Mouse (Mus musculus): ENCODE measurements around the gene Psmd8. TPM values are rescaled to one million over a fixed set of nuclear protein-coding genes. Genes with fewer than 3 reads are reported as not detected.
"Not testable (repeated sequence)": the region's sequence is repeated elsewhere in the genome, so short reads cannot be mapped to it uniquely, and the experiment has no call there.

Psmd8 gene
- total RNA-seq, 2 experiments from 2014 or later, result 202 to 256 TPM

DNA sequence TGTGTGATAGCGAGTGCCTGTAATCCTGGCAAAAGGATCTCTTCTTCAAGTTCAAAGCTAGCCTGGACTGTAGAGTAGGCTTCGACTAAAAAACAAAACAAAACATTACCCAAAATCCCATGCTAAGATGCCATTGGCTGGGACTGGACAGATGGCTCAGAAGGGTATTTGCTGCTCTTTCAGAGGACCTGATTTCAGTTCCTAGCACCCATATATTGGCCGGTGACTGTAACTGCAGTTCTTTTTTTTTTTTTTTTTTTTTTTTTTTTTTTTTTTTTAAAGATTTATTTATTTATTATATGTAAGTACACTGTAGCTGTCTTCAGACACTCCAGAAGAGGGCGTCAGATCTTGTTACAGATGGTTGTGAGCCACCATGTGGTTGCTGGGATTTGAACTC is 41.3 kb downstream of the Psmd8 start:
- DNase-seq (ENCODE audit: low spot score), result not testable (repeated sequence)

DNA sequence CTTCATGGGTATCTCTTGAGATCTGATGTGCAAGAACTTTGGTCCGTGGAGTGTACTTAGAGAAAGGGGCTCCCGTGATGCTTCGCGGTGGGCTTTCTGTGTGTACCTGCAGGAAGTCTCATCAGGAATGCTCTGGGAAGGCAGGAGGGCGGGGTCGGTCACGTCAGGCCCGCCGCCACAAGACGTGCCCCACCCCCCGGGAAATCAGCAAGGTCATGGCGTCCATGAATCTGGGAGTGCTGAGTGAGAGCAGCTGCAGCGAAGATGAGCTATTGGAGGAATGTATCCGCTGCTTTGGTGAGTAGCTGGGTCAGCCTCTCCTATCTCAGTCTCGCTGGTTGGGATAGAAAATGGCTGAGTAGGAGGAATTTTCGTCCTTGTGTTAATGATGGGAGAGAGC is 43.1 kb downstream of the Psmd8 start:
- DNase-seq (ENCODE audit: low spot score), result no peak

GRCm38 (mm10) chr7:29134693-29135386 is 45.7 kb downstream of the Psmd8 start, which contains the start of gene Rasgrp4:
Gene Rasgrp4, plus strand, starts transcription at chr7:29134851.
- no peak for DNase-seq (ENCODE audit: low spot score)

GRCm38 (mm10) chr7:29134230-29134629 is 46.3 kb downstream of the Psmd8 start:
- no peak for DNase-seq (ENCODE audit: low spot score)

- DNase-seq (ENCODE audit: low spot score), result no peak
Measured at GRCm38 (mm10) chr7:29128725-29129124, 51.8 kb downstream of the Psmd8 start.

GRCm38 (mm10) chr7:29126173-29126915 is 54.2 kb downstream of the Psmd8 start:
- peak; percentile 89 for DNase-seq (ENCODE audit: low spot score)

GRCm38 (mm10) chr7:29124970-29125369 is 55.5 kb downstream of the Psmd8 start, which contains the start of gene Ryr1:
Gene Ryr1, minus strand, starts transcription at chr7:29125179.
- peak; percentile 89 for DNase-seq (ENCODE audit: low spot score)

Other genes starting within 250 kb of the Psmd8 start
- gene Actn4, start 218.4 kb downstream of the Psmd8 start, total RNA-seq (2021), result 10 to 100 TPM; 29.6 to 46.1 TPM
- 100 to 1,000 TPM; 128 TPM for gene Eif3k, start 198.8 kb downstream of the Psmd8 start, total RNA-seq (2021)
- under 1 TPM; 0.24 to 0.59 TPM for gene Map4k1, start 198.7 kb downstream of the Psmd8 start, total RNA-seq (2021)
- gene Ryr1, start 55.5 kb downstream of the Psmd8 start, total RNA-seq (2021), result 1,000 to 10,000 TPM; 1,704 to 1,734 TPM
- gene Rasgrp4, start 45.9 kb downstream of the Psmd8 start, total RNA-seq (2021), result under 1 TPM; 0.52 to 0.62 TPM
- 1 to 10 TPM; 9.1 to 9.4 TPM for gene Fam98c, start 24.5 kb downstream of the Psmd8 start, total RNA-seq (2021)
- gene Ggn, start 10.5 kb downstream of the Psmd8 start, total RNA-seq (2021), result under 1 TPM; 0.27 to 0.33 TPM
- 1 to 10 TPM; 1.9 to 3.1 TPM for gene Spred3, start 10.3 kb downstream of the Psmd8 start, total RNA-seq (2021)
- gene Catsperg1, start 33.3 kb upstream of the Psmd8 start, total RNA-seq (2021), result under 1 TPM; 0.14 to 0.47 TPM
- gene Kcnk6, start 51.8 kb upstream of the Psmd8 start, total RNA-seq (2021), result under 1 TPM; 0.71 to 0.93 TPM
- gene Yif1b, start 57.6 kb upstream of the Psmd8 start, total RNA-seq (2021), result 10 to 100 TPM; 38.1 to 38.4 TPM
- gene 2200002D01Rik, start 67.8 kb upstream of the Psmd8 start, total RNA-seq (2021), result 1 to 10 TPM in 1 of 2 experiments, under 1 TPM in 1; 0.66 to 1.1 TPM
- gene Spint2, start 101.2 kb upstream of the Psmd8 start, total RNA-seq (2021), result 10 to 100 TPM in 1 of 2 experiments, 1 to 10 TPM in 1; 8.2 to 14.7 TPM
- 1 to 10 TPM; 3.3 to 3.4 TPM for gene Ppp1r14a, start 108.6 kb upstream of the Psmd8 start, total RNA-seq (2021)
- gene Dpf1, start 123.2 kb upstream of the Psmd8 start, total RNA-seq (2021), result 1 to 10 TPM; 2.4 to 2.7 TPM